Mouse (Mus musculus) embryo, embryonic 11.5 days (tissue): Measurements from ENCODE around the gene Sgms2.

Source experiments
- DNase-seq: peaks from one replicate; pipeline ENCODE4 v3.0.0-alpha.2; 2012; ENCODE audit warnings: low read depth, low spot score

Gene Sgms2

DNA sequence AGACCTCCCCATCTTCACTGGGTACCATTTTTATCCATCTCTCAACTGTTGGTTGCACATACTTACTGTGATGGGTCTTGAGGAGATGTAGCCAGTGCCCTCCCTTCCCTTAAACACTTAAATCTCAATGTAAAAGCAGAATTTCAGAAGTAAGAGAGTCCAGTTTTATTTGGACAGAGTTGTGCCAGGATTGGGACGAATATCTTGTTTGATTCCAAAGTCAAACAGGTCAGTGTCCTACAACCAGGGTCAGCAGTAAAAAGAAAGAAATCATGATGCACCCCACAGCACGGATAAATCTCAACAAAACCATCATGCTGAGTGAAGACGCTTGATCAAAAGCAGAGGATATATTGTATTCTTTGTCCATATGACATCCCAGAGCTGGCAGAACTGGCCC is 183.4 kb downstream of the Sgms2 start:
- DNase-seq = no peak

DNA sequence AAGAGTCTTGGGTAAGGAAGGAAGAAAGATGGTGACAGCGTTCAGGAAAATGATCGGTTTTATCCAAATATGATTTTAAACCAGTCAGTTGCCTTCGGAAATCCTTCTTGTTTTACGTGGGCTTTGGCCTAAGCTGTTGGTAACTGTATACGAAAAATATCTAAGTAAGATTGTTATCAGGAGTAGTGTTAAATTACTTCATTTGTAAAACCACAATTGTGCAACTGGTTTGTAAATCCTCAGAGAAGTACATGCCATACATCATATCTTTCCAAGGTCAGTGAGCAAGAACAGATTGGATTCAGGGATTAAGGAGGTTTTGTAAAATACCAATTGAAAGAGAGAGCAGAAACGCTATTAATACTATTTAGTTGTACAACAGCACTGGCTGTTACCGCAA is 185.0 kb downstream of the Sgms2 start:
- DNase-seq = no peak

DNA sequence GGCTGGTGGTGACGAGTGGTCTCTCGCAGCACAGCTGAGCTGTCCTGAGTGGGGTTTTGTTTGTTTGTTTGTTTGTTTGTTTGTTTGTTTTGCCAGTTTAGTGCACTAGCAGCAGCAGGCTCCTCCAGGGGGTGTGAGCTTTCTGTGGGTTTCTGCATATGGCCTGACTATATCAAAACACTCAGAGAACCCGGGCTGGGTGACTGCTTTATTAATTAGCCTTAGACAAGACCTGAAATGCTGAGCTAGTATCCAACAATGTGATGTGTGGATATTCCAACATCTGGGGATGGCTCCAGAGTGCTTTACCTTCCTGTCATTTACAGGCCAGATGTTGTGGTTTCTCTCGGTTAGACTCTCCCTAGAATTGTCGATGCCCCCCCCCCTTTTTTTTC is 187.9 kb downstream of the Sgms2 start:
- no peak for DNase-seq

GRCm38 (mm10) chr3:131302452-131303319 is 188.5 kb downstream of the Sgms2 start, which contains the start of gene Cyp2u1:
Cyp2u1 (minus strand) TSS chr3:131303227.
- DNase-seq = peak; percentile 81

GRCm38 (mm10) chr3:131299908-131300307 is 191.3 kb downstream of the Sgms2 start:
- DNase-seq = peak; percentile 38

DNA sequence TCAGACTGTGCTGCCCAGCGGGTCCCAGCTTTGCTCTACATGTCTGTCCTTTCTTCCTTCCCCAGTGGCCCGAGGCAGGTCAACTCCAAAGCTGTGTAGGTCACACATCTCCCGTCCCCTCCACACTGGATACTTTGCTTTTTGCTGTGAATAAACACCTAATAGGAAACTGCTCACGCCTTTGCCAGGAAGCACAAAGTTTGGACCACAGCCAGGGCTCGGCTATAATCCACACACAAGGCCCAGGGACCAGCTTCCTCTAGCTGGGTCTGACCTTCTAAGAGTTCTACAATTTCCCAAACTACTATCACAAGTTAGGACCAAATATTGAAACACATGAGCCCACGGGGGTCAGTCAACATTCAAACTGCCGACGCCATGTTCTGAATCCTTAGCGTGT is 192.1 kb downstream of the Sgms2 start:
- DNase-seq = no peak

GRCm38 (mm10) chr3:131296893-131297292 is 194.3 kb downstream of the Sgms2 start:
- DNase-seq = no peak

GRCm38 (mm10) chr3:131295513-131296200 is 195.6 kb downstream of the Sgms2 start:
- DNase-seq = no peak

DNA sequence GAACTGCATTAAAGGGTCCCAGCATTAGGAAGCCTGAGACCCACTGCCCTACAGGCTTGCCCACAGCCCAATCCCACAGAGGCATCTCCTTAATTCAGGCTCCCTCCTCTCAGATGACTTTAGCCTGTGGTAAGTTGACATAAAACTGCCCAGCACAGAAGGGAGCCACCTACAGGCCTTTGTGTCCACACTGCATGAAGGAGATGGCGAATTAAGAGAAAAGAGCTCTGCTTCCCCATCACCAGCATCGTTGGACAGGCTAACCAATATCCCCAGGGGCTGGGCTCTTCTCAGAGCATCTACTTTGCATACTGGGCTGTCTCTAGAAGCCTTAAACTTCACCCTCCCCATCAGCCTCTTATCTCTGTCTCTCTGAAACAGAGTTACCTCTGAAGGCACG is 196.7 kb downstream of the Sgms2 start:
- DNase-seq = no peak

GRCm38 (mm10) chr3:131292959-131293358 is 198.3 kb downstream of the Sgms2 start:
- DNase-seq = no peak

DNA sequence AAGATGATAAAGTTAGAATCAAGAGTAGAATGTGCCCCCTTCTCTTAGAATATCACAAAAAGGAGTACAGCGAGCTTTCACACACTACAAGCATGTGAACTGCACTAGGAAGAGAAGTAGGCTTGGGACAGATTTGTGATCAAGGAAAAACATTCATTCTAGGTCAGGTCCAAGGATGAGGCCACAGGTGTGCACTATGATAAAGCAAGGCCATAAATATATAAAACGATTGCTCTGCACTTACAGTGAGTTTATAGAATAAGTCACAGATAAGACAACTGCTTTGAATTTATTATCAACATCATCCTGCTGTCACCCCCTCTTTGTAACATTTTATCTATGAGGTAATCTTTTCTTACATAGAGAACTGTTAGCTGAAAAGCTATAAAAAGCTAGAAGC is 198.9 kb downstream of the Sgms2 start:
- DNase-seq = no peak

GRCm38 (mm10) chr3:131291890-131292289 is 199.3 kb downstream of the Sgms2 start:
- no peak for DNase-seq

DNA sequence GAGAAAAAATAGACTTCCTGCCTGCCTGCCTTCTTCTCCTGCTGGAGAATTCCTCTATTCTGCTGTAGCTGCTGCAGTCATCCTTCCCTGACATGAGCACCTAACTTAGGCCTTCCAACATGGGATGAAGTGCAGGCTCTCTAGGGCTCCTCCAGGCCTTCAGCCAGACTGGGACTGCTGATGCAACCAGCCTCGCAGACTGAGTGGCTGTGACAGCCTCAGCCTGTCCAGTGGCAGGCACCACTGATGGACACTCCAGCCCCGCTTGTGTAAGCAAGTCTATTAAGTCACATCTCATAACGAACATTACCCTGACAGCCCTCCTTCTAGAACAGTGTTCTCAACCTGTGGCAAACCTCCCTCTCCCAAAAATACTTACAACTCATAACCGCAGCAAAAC is 217.1 kb downstream of the Sgms2 start:
- no peak for DNase-seq

GRCm38 (mm10) chr3:131272374-131273100 is 218.7 kb downstream of the Sgms2 start:
- DNase-seq = no peak

GRCm38 (mm10) chr3:131271559-131272373 is 219.4 kb downstream of the Sgms2 start, which contains the start of gene Hadh:
Hadh (minus strand) TSS chr3:131272101.
- peak; percentile 84 for DNase-seq

DNA sequence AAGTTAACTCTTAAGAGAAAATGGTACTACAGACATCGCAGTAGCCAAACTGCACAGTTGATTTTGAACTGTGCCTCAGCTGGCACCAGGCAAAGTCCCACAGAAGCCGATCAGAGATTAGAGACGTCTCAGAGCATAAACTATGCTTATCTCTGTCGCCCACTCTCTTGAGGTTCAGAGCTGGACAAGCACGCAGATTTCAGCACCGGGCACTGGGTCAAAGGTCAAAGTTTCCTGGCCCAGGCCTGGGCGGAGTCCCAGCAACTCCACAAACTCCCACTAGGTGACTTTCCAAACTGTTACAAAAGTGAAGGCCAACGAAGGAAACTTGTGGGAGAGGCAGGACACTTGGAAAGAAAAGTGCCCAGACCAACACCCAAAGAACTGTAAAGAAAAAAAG is 220.1 kb downstream of the Sgms2 start:
- peak; percentile 36 for DNase-seq

- no peak for DNase-seq
Measured at GRCm38 (mm10) chr3:131270381-131270780, 220.8 kb downstream of the Sgms2 start.
